Mouse (Mus musculus) spleen, adult 2 months (tissue): Measurements from ENCODE around the gene Psmb7.

ENCODE experiments used
- CTCF ChIP-seq: fragments of 200-500 bp; IDR thresholded peaks from 2 replicates; pipeline ENCODE4 v1.5.1; 2011; ENCODE audit warnings: mild to moderate bottlenecking, inconsistent platforms; ENCODE audit not compliant: insufficient read depth, insufficient read length, insufficient replicate concordance; ENCODE audit errors: extremely low read depth
- POLR2A ChIP-seq: fragments of 200-500 bp; IDR thresholded peaks from 2 replicates; pipeline ENCODE4 v1.6.1; 2011; ENCODE audit warnings: low read depth, low read length, inconsistent platforms

GRCm38 (mm10) chr2:38547793-38548517 lies 95.9 kb downstream of the Psmb7 start:
- TF ChIP-seq POLR2A: no peak
- TF ChIP-seq CTCF: no peak
